Mouse (Mus musculus) cerebral cortex, adult 2 months (tissue): ENCODE data around the gene Rgsl1.

Experiments
- WGBS: fragments of 180-500 bp; shearing (Covaris S2); methylation state at CpG from one replicate; pipeline ENCODE4 v1.1.7; 2018; 5-methylcytosine and 5-hydroxymethylcytosine counted together

The Rgsl1 gene

GRCm38 (mm10) chr1:153844042-153844441 is at the start of gene Rgsl1:
Gene Rgsl1, minus strand, starts transcription at chr1:153844142.
- 99% methylated on average over 8 of the region's 8 CpGs for WGBS

GRCm38 (mm10) chr1:153891442-153891841 is 47.5 kb upstream of the Rgsl1 start, which contains the start of gene Teddm1a:
Gene Teddm1a, plus strand, starts transcription at chr1:153891742.
- WGBS, result 71% methylated on average over 4 of the region's 4 CpGs

DNA sequence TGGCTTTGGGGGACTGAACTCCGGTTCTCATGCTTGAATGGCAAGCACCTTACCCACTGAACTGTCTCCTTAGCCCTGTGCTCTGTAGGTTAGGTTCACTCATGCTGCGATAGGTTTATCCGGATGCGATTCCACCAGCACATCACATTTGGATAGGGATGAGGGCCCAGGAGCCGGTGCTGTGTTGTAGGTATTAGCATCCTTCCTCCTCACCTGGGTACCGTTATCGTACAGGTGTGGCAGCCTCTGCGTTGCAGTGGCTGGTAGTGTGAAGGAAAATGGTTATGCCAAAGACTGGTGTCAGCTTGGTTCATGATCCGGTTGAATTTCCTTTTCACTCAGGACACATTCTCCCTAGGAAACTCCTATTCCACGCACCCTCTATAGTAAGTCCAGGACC is 46.2 kb upstream of the Rgsl1 start:
- WGBS, result 97% methylated on average over 10 of the region's 10 CpGs

DNA sequence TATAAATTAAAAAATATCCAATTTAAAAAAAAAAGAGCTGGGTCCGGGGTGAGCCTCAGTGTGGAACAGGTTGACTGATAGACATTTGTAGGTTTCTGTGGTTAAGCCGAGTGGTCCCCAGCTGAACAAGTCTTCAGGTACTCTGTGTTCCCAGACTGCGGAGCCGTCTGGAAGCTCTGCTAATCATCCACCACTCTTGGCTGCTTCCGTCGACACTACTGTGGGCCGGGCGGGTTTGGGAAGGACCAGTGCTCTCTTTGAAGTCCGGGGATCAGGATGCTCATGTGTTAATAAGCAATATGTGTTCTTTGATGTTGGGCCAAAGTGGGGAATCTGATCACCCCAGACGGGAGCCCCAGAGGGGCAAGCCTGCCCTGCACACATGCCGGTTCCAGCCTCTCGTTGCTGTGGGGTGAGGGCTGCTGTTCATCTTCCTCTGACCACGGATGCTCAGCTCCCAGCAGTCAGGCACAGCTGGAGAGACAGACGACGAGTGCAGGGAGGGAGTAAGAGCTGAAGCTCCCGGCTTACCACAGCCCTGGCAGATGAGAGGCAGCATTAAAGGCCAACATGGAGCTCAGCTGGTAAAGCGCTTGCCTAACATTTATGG is 42.2 kb upstream of the Rgsl1 start:
- 65% methylated on average over 17 of the region's 17 CpGs for WGBS

GRCm38 (mm10) chr1:153880391-153880790 is 36.4 kb upstream of the Rgsl1 start:
- 91% methylated on average over 17 of the region's 17 CpGs for WGBS

- 64% methylated on average over 6 of the region's 6 CpGs for WGBS
Observed at GRCm38 (mm10) chr1:153874045-153874444, 30.1 kb upstream of the Rgsl1 start, which contains the start of gene Teddm1b. Gene Teddm1b, plus strand, starts transcription at chr1:153874345.

DNA sequence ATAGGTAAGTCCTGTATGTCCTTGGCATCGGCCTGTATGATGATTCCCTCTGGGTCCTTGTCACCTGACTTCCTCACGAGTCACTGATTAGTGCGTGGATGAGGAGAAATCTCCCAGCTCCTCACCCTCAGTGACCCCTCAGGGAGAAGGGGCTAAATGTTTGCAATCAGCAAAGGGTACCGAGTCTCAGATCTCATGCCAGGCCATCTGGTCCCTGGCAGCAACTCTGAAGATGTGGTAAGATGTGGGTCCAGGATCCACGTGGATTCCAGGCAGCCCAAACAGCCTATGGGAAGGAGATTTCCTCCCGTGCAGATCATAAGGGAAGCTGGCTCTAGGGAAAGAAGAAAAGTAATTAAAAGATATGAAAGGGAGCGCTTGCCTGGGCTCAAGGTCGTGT is 12.0 kb upstream of the Rgsl1 start:
- 77% methylated on average over 8 of the region's 8 CpGs for WGBS

DNA sequence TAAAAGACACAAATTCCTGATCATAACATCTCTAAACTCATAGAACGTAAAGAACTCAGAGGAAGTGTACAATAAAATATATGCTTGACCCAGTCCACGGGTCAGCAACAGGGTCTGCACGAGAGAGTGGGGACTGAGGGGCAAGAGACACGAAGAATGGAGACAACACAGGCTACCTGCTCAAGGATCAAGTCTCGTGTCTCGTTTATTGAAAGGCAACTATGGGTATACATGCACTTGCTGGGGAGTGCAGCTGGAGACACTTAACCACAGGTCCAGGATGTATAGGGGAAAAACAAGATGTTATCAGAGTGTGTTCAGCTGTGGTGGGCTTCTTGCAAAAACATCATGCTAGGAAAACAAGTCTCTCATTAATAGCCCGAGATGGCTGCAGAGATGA is 8.8 kb upstream of the Rgsl1 start:
- 84% methylated on average over 7 of the region's 7 CpGs for WGBS

- 24% methylated on average over 6 of the region's 6 CpGs for WGBS
Observed at GRCm38 (mm10) chr1:153846867-153847266, 2.9 kb upstream of the Rgsl1 start.

GRCm38 (mm10) chr1:153846420-153846819 is 2.5 kb upstream of the Rgsl1 start:
- WGBS, result 74% methylated on average over 7 of the region's 7 CpGs

DNA sequence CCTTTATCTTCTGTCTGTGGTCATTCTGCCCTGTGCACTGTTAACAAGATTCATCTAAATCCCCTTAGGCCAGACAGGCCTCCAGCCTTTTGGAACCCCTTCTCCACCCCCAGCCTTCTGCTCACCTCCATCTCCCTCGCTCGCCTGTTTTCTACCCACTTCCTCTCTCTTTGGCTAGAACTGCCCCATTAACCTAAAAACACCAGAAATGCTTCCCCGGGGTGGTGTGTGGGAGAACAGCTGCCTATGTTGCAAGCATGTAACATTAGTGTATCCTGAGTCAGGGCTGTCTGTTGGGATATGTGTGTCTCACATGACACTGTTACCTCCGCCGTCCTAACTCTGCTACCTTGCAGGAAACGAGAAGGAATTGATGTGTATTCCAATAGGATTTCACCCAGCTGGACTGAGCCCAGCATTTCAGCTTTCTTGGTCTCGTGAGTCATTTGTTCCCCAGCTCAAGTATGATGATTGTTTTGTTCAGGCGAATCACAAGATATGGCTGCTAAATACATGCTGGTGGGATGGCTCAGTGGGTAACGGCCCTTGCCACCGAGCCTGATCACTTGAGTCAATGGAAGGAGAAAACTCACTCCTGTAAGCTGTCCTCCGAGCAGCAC is 1.7 kb downstream of the Rgsl1 start:
- WGBS, result 57% methylated on average over 11 of the region's 11 CpGs

DNA sequence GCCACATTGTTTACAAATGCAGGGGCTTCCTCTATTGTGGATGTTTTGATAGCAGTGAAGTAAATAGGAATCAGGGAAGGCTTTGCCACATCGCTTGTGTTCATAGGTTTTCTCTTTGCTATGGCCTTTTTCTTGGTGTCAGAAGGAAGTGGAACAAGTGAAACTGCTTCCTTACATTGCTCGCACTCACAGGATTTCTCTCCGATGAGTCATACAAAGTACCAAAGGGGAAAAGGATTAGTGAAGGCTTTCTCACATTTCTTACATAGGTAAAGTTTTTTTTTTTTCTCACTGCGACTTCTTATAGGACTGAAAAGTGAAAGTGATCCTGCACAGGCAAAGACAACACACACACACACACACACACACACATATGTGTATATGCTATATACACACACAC is 7.9 kb downstream of the Rgsl1 start:
- 58% methylated on average over 4 of the region's 4 CpGs for WGBS

GRCm38 (mm10) chr1:153830746-153831145 is 13.2 kb downstream of the Rgsl1 start:
- WGBS, result 82% methylated on average over 4 of the region's 4 CpGs

GRCm38 (mm10) chr1:153820216-153820615 is 23.7 kb downstream of the Rgsl1 start:
- 77% methylated on average over 3 of the region's 3 CpGs for WGBS

- 59% methylated on average over 2 of the region's 2 CpGs for WGBS
Observed at GRCm38 (mm10) chr1:153814278-153814677, 29.7 kb downstream of the Rgsl1 start.

DNA sequence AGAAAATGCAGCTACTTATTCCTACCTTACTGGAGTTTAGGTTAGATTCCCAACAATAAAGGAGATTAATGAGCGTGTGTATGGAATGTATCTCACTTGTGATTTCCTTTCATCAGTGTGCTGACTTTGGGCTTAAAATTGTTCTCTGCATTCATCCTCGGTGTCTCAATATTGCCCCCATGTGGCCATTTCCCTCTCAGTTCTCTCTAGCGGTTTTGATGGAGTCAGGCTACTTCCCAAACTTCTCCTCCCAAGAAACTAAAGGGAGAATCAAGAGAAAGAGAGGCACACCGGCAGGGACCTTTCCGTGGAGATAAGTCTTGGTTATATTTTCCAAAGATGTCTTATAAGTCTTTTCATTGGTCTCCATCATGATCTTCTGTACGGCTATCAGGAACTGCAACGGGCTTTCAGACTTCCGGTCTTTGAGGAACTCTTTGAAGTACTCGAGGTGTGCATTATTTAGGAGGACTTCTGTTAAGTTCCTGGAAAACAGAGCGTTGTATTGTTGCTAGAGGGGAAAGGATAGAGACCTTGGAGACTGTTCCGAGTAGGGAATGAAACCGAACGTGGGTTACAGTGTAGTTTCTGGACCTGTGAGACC is 36.5 kb downstream of the Rgsl1 start:
- WGBS, result 49% methylated on average over 13 of the region's 13 CpGs

GRCm38 (mm10) chr1:153803530-153803929 is 40.4 kb downstream of the Rgsl1 start:
- WGBS, result 76% methylated on average over 8 of the region's 8 CpGs

DNA sequence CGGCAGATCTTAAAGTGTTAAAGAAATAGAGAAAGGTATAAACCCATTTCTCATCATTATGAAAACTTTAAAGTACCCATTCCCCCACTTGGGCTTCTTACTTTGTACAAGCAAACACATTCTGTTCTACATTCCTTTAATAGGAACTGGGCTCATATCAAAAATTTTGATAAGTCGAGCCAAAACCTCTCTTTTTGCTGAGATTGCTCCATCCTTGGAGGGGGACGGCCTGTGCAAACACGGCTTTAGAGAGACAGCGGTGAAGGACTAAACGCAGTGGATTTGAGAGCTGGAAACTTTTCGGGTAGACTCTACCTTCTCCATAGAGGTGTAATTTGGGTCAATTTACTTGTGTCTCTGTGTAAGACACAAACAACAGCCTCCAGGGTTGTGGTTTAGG is 41.3 kb downstream of the Rgsl1 start:
- 56% methylated on average over 7 of the region's 7 CpGs for WGBS

DNA sequence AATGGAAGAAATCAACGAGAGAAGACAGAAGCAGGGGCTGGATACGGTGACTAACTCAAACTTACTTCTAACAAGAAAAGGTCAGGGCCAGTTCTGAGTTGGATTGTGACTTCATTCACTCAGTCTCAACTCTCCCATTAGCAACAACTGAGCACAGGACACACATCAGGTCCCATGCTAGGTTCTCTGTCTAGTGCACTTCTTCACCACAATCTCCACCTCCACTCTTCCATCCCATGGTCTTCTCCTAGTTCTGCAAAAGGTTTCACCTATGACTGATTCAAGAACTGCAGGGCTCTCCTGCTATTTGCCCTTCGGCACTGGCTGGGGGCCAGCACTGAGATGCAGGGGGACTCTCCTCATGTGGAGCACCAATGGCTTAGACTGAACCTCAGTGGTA is 49.7 kb downstream of the Rgsl1 start:
- WGBS, result 86% methylated on average over 3 of the region's 3 CpGs

DNA sequence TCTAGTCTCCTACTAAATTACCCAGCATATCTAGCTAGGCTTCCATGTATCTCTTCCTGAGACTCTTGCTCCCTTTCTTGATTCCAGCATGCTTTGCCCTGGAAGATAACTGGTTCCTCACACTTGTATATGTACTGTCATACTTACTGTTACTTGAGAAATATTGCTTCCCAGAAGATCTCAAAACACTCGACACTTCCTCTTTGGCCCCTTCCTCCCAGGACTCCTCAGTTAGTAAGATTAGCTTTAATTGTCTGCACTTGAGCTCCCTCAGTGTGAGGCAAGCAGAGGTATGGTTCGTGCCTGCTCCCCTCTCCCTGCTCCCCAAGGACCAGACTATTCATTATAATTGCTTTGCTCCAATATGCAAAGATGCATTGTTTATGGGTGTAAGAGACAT is 53.2 kb downstream of the Rgsl1 start:
- 81% methylated on average over 2 of the region's 2 CpGs for WGBS

DNA sequence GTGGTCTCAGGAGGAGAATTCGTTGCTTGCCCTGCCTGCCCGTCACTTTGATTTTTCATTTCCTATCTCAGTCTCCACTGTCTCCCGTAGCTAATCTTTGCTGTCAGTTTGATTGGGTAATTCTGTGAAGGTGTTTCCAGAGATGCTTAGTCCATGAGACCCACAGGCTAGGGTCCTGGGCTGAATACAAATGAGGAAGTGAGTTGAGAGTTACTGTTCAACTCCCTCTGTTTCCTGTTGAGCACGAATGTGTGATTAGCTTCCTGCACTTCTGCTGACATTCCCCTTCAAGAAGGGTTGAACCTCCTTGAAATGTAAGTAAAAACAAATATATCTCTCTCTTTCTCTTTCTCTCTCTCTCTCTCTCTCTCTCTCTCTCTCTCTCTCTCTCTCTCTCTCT is 58.3 kb downstream of the Rgsl1 start:
- 79% methylated on average over 4 of the region's 4 CpGs for WGBS

GRCm38 (mm10) chr1:153783339-153783738 is 60.6 kb downstream of the Rgsl1 start:
- WGBS, result 79% methylated on average over 1 of the region's 1 CpGs

- WGBS, result 93% methylated on average over 10 of the region's 10 CpGs
Observed at GRCm38 (mm10) chr1:153778205-153778604, 65.7 kb downstream of the Rgsl1 start.
